Mouse (Mus musculus) midbrain, postnatal 0 days (tissue): ENCODE measurements around the gene Fbxo7. TPM values are rescaled to one million over a fixed set of nuclear protein-coding genes. Genes with fewer than 3 reads are reported as not detected.

ENCODE experiments used
- ATAC-seq: fragments of 200-750 bp; cut with Nextera tagmentation; 2 replicates; pipeline ENCODE4 v1.8.0; 2017; ENCODE audit warnings: moderate number of reproducible peaks, mild to moderate bottlenecking, moderate TSS enrichment, moderate library complexity; ENCODE audit not compliant: low FRiP score
- DNase-seq: peaks from one replicate; pipeline ENCODE4 v3.0.0-alpha.2; 2015; ENCODE audit warnings: low spot score
- H3K27ac ChIP-seq: fragments of 300-500 bp; sonication (generic); 2 replicates; pipeline ENCODE4 v1.5.1; 2014; ENCODE audit warnings: low read depth, mild to moderate bottlenecking, low read length, mixed read lengths
- H3K27me3 ChIP-seq: fragments of 300-500 bp; sonication (generic); 2 replicates; pipeline ENCODE4 v1.6.1; 2014; ENCODE audit warnings: low read length, control low read depth, mixed read lengths; ENCODE audit not compliant: insufficient read depth
- H3K36me3 ChIP-seq: fragments of 300-500 bp; sonication (generic); 2 replicates; pipeline ENCODE4 v1.6.1; 2014; ENCODE audit warnings: low read length, control low read depth, mixed read lengths; ENCODE audit not compliant: insufficient read depth
- H3K4me1 ChIP-seq: fragments of 300-500 bp; sonication (generic); 2 replicates; pipeline ENCODE4 v1.6.1; 2014; ENCODE audit warnings: mild to moderate bottlenecking, control low read depth, antibody characterized with exemption, low read length, mixed read lengths; ENCODE audit not compliant: insufficient read depth
- H3K4me2 ChIP-seq: fragments of 300-500 bp; sonication (generic); 2 replicates; pipeline ENCODE4 v1.6.1; 2014; ENCODE audit warnings: low read depth, mild to moderate bottlenecking, low read length, mixed read lengths; ENCODE audit not compliant: poor library complexity, severe bottlenecking
- H3K4me3 ChIP-seq: fragments of 300-500 bp; sonication (generic); 2 replicates; pipeline ENCODE4 v1.5.1; 2014; ENCODE audit warnings: low read depth, mild to moderate bottlenecking, low read length, moderate library complexity
- H3K9ac ChIP-seq: fragments of 300-500 bp; sonication (generic); replicated peaks from 2 replicates; pipeline ENCODE4 v1.6.1; 2014; ENCODE audit warnings: mild to moderate bottlenecking, low read length, moderate library complexity, mixed read lengths; ENCODE audit not compliant: poor library complexity, severe bottlenecking
- H3K9me3 ChIP-seq: fragments of 300-500 bp; sonication (generic); 2 replicates; pipeline ENCODE4 v1.6.1; 2016; ENCODE audit warnings: low read length, control low read depth
- CTCF ChIP-seq: IDR thresholded peaks from 2 replicates; pipeline ENCODE4 v1.5.1; 2016; ENCODE audit warnings: antibody characterized with exemption, mild to moderate bottlenecking
- WGBS: fragments of 180-500 bp; shearing (Covaris S2); extraction: QIAGEN DNeasy Blood & Tissue Kit; methylation state at CpG from one replicate; pipeline ENCODE4 v1.1.7; 2014; 5-methylcytosine and 5-hydroxymethylcytosine counted together
- polyA plus RNA-seq: library from polyadenylated mRNA; unstranded; fragments of >200 nt; fragmentation: Nextera tagmentation; extraction: Ambion mirVana; gene quantifications from 2 replicates; pipeline ENCODE4 v1.2.1, GENCODE M21; 2015
- total RNA-seq: library from RNA; depleted of rRNA; stranded (reverse); fragments of >200 nt; gene quantifications from 2 replicates; pipeline ENCODE4 v1.2.3, GENCODE M21; 2014

The Fbxo7 gene
- total and polyA plus RNA-seq, 2 experiments from 2014 or later, result 19.6 to 26.1 TPM

DNA sequence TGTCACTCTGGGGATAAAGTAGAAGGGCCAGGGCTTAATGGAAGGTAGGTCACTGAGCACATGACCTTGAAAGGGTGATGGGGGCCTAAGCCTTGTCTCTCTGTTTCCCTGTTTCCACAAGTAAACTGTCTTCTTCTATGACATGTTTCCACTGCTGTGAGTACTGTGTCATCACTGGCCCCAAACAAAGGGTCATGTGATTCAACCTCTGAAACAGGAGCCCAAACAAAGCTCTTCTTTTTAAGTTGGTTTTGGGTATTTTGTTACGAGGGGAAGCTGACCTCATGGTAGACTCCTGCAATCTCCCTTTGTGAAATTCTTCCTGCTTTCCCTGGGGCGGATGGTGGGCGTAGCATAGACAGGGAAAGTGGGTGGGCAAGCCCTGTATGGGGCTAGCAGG lies 38.5 kb downstream of the Fbxo7 start:
- no peak for ATAC-seq
- 62% methylated on average over 3 of the region's 3 CpGs for WGBS
- Histone ChIP-seq H3K9ac (no peak overlapping the region), H3K36me3 (peaks cover 34% of the 10 kb centered on the region), H3K27me3 (no peaks in the 10 kb centered on the region), H3K4me2 (no peak overlapping the region), H3K9me3 (no peaks in the 10 kb centered on the region), H3K4me1 (no peaks in the 10 kb centered on the region), H3K27ac (no peak overlapping the region), H3K4me3 (no peak overlapping the region)
- no peak for DNase-seq
- TF ChIP-seq CTCF, result no peak

DNA sequence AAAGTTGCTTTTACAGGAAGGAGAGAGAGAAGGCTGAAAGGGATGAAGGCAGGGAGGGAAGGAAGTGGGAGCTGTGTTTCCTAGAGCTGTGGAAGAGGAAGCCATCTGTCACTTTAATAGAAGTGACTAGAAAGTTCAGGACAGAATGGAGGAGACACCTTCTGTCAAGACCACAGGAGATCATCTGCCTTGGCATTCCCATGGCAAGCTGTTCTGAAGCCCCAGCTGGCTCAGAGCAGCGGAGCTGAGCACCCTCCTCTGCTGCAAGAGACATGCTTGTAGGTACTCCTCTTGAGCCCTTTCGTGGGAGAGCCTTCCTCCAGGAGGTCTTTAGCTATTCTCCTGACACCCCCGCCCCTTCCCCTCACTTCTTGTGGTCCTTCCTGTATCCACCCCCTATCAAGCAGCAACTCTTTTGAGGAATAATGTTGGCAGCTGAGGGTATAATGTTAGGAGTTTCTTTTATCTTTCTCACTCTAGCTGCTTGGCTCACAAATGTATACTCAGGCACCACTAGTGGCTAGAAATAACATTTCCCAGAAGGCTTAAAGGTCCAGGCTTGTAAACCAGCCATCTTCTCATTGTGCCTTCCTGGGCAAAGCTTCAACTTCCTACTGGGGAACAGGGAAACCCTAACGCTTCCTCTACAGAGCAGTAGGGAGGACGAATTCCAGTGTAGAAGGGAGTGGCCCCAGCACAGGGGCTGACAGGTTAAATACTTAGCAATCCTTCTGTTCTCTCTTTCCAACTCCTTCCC lies 40.7 kb downstream of the Fbxo7 start:
- H3K27me3 ChIP-seq, result no peaks in the 10 kb centered on the region
- H3K9ac ChIP-seq, result no peak overlapping the region
- no peak for DNase-seq
- peaks cover 15% of the 10 kb centered on the region for H3K36me3 ChIP-seq
- H3K4me2 ChIP-seq, result no peak overlapping the region
- no peaks in the 10 kb centered on the region for H3K9me3 ChIP-seq
- ATAC-seq, result no peak
- no peak for TF ChIP-seq CTCF
- H3K27ac ChIP-seq, result no peak overlapping the region
- WGBS, result 71% methylated on average over 5 of the region's 5 CpGs
- H3K4me3 ChIP-seq, result no peak overlapping the region
- no peaks in the 10 kb centered on the region for H3K4me1 ChIP-seq

DNA sequence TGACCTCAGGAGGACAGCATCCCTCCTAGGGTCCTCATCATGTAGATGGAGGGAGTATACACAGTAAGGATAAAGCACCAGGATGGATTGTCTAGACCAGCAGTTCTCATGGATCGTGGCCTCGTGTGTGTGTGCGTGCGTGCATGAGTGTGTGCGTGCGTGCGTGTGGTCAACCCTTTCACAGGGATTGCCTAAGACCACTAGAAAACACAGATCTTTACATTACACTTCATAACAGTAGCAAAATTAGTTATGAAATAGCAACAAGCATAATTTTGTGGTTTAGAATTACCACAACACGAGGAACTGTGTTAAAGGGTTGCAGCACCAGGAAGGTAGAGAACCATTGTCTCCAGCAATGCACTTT lies 41.2 kb downstream of the Fbxo7 start:
- DNase-seq (no peak), ATAC-seq (no peak)
- Histone ChIP-seq H3K9ac (no peak overlapping the region), H3K4me1 (no peaks in the 10 kb centered on the region), H3K27me3 (no peaks in the 10 kb centered on the region), H3K36me3 (0 out of 2 replicates have a peak, but pooled peaks cover 17% of the 10 kb centered on the region), H3K27ac (no peak overlapping the region), H3K4me2 (no peak overlapping the region), H3K4me3 (no peak overlapping the region), H3K9me3 (no peaks in the 10 kb centered on the region)
- 98% methylated on average over 8 of the region's 8 CpGs for WGBS
- no peak for TF ChIP-seq CTCF

DNA sequence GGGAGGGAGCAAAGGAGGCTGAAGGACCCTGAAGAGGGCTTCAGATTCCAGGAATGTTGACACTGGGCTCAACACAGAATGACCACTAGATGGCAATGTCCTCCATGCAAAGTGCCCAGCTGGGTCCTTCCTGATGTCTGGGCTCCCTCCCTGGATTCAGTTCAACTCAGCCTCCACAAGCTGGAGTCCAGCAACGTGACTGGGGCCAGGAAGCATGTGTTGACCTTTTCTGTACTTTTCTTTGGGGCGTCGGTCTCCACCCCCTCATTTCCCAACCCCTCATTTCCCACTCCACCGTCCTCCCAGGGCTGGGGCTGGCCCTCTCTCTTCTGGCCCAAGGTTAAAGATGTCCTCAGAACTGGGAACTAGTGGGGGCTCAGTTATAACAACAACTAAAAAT lies 43.2 kb downstream of the Fbxo7 start:
- ATAC-seq (peak; percentile 81), DNase-seq (peak; percentile 91)
- Histone ChIP-seq H3K27me3 (no peaks in the 10 kb centered on the region), H3K4me1 (no peaks in the 10 kb centered on the region), H3K4me3 (no peak overlapping the region), H3K9ac (no peak overlapping the region), H3K4me2 (no peak overlapping the region), H3K9me3 (no peaks in the 10 kb centered on the region), H3K36me3 (0 out of 2 replicates have a peak, but pooled peaks cover 17% of the 10 kb centered on the region), H3K27ac (no peak overlapping the region)
- 5% methylated on average over 4 of the region's 4 CpGs for WGBS
- TF ChIP-seq CTCF, result peak; percentile 97

DNA sequence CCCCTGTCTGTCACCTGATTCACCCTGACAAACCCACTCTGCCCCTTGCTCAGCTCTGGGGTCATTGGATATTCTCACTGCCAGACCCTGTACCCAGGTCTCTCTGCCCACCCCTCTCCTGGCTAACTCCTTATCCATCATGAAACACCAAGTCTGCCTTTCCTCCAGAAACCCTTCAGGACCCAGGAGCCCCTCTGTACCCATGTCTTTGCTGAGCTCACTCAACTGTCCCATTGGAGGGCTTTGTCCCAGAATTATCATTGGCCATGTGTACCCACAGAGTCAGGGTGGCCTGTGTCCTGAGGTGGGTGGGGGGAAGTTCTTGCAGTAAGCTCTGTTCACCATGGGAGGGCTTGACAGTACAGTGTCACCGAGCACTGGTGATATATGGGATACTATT lies 43.9 kb downstream of the Fbxo7 start:
- Histone ChIP-seq H3K27me3 (no peaks in the 10 kb centered on the region), H3K9ac (no peak overlapping the region), H3K4me2 (no peak overlapping the region), H3K4me3 (no peak overlapping the region), H3K9me3 (no peaks in the 10 kb centered on the region), H3K4me1 (no peaks in the 10 kb centered on the region), H3K27ac (no peak overlapping the region), H3K36me3 (0 out of 2 replicates have a peak, but pooled peaks cover 15% of the 10 kb centered on the region)
- TF ChIP-seq CTCF, result 0 out of 2 replicates have a peak, but pooled peaks have one; percentile 24
- DNase-seq (no peak), ATAC-seq (no peak)
- WGBS, result 89% methylated on average over 1 of the region's 1 CpGs

DNA sequence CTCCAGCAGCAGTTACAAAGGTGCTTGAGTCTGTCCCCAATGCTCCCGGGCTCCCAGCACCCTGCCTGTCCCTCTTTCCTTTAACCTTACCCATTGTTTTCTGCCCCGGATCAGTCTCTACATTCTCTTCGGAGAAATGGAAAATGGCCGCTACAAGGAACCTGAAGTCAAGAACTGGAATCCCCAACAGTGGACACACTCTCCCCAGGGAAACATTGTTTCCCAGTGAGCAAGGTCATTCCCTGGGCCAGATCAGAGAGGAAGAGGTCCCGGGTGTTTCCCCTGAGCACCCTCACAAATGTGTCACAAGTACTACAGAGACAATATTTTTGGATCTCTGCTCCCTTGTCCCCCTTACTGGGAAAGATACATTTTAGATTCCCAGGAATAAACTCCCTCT lies 44.9 kb downstream of the Fbxo7 start:
- no peaks in the 10 kb centered on the region for H3K27me3 ChIP-seq
- 74% methylated on average over 5 of the region's 5 CpGs for WGBS
- no peaks in the 10 kb centered on the region for H3K9me3 ChIP-seq
- H3K4me2 ChIP-seq, result no peak overlapping the region
- no peak for TF ChIP-seq CTCF
- no peak overlapping the region for H3K4me3 ChIP-seq
- ATAC-seq (no peak), DNase-seq (no peak)
- H3K9ac ChIP-seq, result no peak overlapping the region
- H3K36me3 ChIP-seq, result 0 out of 2 replicates have a peak, but pooled peaks cover 19% of the 10 kb centered on the region
- H3K4me1 ChIP-seq, result no peaks in the 10 kb centered on the region
- H3K27ac ChIP-seq, result no peak overlapping the region
